Mouse (Mus musculus) embryonic facial prominence, embryonic 13.5 days (tissue): ENCODE data around the gene Nbeal1. TPM values are rescaled to one million over a fixed set of nuclear protein-coding genes. Genes with fewer than 3 reads are reported as not detected.
"Not testable (repeated sequence)": the region's sequence is repeated elsewhere in the genome, so short reads cannot be mapped to it uniquely, and the experiment has no call there.

Experiments
- ATAC-seq: fragments of 200-750 bp; cut with Nextera tagmentation; 2 replicates; pipeline ENCODE4 v1.8.0; 2017; ENCODE audit warnings: low read depth; ENCODE audit not compliant: insufficient number of reproducible peaks, insufficient read depth, low FRiP score, low TSS enrichment
- H3K27ac ChIP-seq: fragments of 300-500 bp; sonication (generic); 2 replicates; pipeline ENCODE4 v1.5.1; 2015; ENCODE audit warnings: moderate library complexity, mild to moderate bottlenecking, inconsistent platforms
- H3K27me3 ChIP-seq: fragments of 300-500 bp; sonication (generic); 2 replicates; pipeline ENCODE4 v1.6.1; 2015; ENCODE audit warnings: mild to moderate bottlenecking, inconsistent platforms
- H3K36me3 ChIP-seq: fragments of 300-500 bp; sonication (generic); 2 replicates; pipeline ENCODE4 v1.6.1; 2015; ENCODE audit warnings: mild to moderate bottlenecking, inconsistent platforms
- H3K4me1 ChIP-seq: fragments of 300-500 bp; sonication (generic); 2 replicates; pipeline ENCODE4 v1.6.1; 2015; ENCODE audit warnings: inconsistent platforms
- H3K4me2 ChIP-seq: fragments of 300-500 bp; sonication (generic); 2 replicates; pipeline ENCODE4 v1.6.1; 2015; ENCODE audit warnings: moderate library complexity, mild to moderate bottlenecking, inconsistent platforms
- H3K4me3 ChIP-seq: fragments of 300-500 bp; sonication (generic); 2 replicates; pipeline ENCODE4 v1.5.1; 2015; ENCODE audit warnings: mild to moderate bottlenecking, inconsistent platforms
- H3K9ac ChIP-seq: fragments of 300-500 bp; sonication (generic); 2 replicates; pipeline ENCODE4 v1.6.1; 2015; ENCODE audit warnings: mild to moderate bottlenecking, inconsistent platforms
- H3K9me3 ChIP-seq: fragments of 300-500 bp; sonication (generic); 2 replicates; pipeline ENCODE4 v1.6.1; 2016; ENCODE audit warnings: inconsistent platforms
- WGBS: fragments of 180-500 bp; shearing (Covaris S2); methylation state at CpG from one replicate; pipeline ENCODE4 v1.1.7; 2015; ENCODE audit warnings: mixed read lengths; 5-methylcytosine and 5-hydroxymethylcytosine counted together
- polyA plus RNA-seq: library from polyadenylated mRNA; unstranded; fragments of >200 nt; fragmentation: Nextera tagmentation; extraction: Ambion mirVana; gene quantifications from 2 replicates; pipeline ENCODE4 v1.2.1, GENCODE M21; 2015

Gene Nbeal1
- 7.6 and 8.7 TPM in 2 replicates for polyA plus RNA-seq

GRCm38 (mm10) chr1:60179932-60180783 is at the start of gene Nbeal1:
Gene Nbeal1 (plus strand): TSS chr1:60180599.
- ATAC-seq: peak; percentile 97
- under 1% methylated on average over 73 of the region's 74 CpGs for WGBS
- no peaks in the 10 kb centered on the region for H3K27me3 ChIP-seq
- peak within 1 kb of the TSS; percentile 93 for H3K9ac ChIP-seq
- H3K27ac ChIP-seq: peak within 1 kb of the TSS; percentile 96
- peaks cover 6% of the 10 kb centered on the region; the same call in 1 of the 2 replicates for H3K4me1 ChIP-seq
- peak within 1 kb of the TSS; percentile 60 for H3K4me2 ChIP-seq
- H3K9me3 ChIP-seq: no peaks in the 10 kb centered on the region
- no peaks in the 10 kb centered on the region for H3K36me3 ChIP-seq
- peak within 1 kb of the TSS; percentile 85 for H3K4me3 ChIP-seq

GRCm38 (mm10) chr1:60137346-60137745 is 43.1 kb upstream of the Nbeal1 start:
- WGBS: 58% methylated on average over 9 of the region's 9 CpGs
- H3K4me3 ChIP-seq: no peak overlapping the region
- peaks cover 19% of the 10 kb centered on the region for H3K36me3 ChIP-seq
- no peaks in the 10 kb centered on the region for H3K9me3 ChIP-seq
- H3K4me2 ChIP-seq: no peak overlapping the region
- no peaks in the 10 kb centered on the region for H3K27me3 ChIP-seq
- H3K27ac ChIP-seq: no peak overlapping the region
- no peaks in the 10 kb centered on the region for H3K4me1 ChIP-seq
- H3K9ac ChIP-seq: no peak overlapping the region
- ATAC-seq: no peak

DNA sequence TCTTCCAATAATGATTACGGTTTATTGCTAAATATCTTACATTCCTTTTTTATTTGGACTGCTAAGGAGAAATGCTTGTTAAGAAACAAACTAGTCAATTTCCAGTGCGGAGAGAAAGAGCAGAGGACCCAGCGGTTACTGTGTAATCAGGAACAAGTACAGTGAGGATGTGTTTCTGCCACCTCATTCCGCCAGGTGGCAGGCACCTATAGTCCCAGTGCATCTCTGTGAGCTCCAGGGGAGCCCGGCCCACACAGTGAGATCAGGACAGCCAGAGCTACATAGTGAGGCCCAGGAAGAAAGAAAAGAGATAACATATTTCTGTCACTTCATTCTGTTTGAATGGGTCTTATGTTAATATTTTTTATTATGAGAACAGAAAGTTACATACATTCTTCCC is 27.7 kb upstream of the Nbeal1 start:
- Histone ChIP-seq H3K27me3 (no peaks in the 10 kb centered on the region), H3K27ac (no peak overlapping the region), H3K4me2 (no peak overlapping the region), H3K9me3 (no peaks in the 10 kb centered on the region), H3K4me3 (no peak overlapping the region), H3K9ac (no peak overlapping the region), H3K4me1 (no peaks in the 10 kb centered on the region), H3K36me3 (peaks cover 11% of the 10 kb centered on the region; the same call in 1 of the 2 replicates)
- WGBS: 67% methylated on average over 5 of the region's 5 CpGs
- ATAC-seq: no peak

DNA sequence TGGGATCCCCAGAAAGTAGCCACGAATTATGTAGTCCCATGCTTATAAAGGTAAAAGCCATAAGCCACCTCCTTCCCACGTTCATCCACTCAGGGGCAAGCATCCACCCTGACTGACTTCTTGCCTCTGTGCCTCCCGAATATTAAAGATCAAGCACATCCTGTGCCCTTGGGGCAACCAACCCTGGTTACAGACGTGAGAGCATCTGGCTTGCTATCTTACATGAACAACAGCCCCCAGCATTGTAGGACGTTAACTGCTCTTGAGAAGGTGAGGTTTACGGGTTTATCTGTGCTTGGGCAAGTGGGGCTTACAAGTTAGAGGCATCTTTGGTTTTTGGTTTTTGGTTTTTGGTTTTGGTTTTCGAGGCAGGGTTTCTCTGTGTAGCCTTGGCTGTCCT is 23.7 kb upstream of the Nbeal1 start:
- Histone ChIP-seq H3K27me3 (no peaks in the 10 kb centered on the region), H3K9me3 (no peaks in the 10 kb centered on the region), H3K9ac (no peak overlapping the region), H3K4me3 (no peak overlapping the region), H3K4me2 (no peak overlapping the region), H3K36me3 (no peaks in the 10 kb centered on the region), H3K27ac (no peak overlapping the region), H3K4me1 (peaks cover 10% of the 10 kb centered on the region; the same call in 1 of the 2 replicates)
- ATAC-seq: no peak
- WGBS: 71% methylated on average over 7 of the region's 7 CpGs

DNA sequence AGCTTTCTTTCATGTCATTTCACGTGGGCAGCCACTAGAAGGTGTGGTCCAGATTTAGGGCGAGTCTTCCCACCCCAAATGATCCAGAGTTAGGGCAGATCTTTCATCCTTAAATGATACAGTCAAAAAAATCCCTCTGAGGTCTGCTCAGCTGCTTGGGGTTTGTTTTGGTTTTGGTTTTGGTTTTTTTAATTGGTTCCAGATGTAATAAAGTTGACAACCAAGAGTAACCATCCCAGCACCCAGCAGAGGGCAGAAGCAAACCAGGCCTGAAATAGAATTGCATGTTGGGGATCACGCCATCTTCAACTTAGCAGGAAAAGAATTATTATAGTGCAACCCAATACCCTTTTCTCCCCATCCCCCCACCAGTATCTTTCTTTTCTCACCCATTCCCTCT is 22.0 kb upstream of the Nbeal1 start:
- no peak overlapping the region for H3K4me3 ChIP-seq
- peaks cover 10% of the 10 kb centered on the region; the same call in 1 of the 2 replicates for H3K4me1 ChIP-seq
- no peak overlapping the region for H3K9ac ChIP-seq
- peak overlapping the region; percentile 45; the same call in 1 of the 2 replicates for H3K27ac ChIP-seq
- H3K4me2 ChIP-seq: peak overlapping the region; percentile 14; the same call in 1 of the 2 replicates
- H3K27me3 ChIP-seq: no peaks in the 10 kb centered on the region
- WGBS: 20% methylated on average over 3 of the region's 3 CpGs
- ATAC-seq: no peak
- no peaks in the 10 kb centered on the region for H3K36me3 ChIP-seq
- H3K9me3 ChIP-seq: no peaks in the 10 kb centered on the region

DNA sequence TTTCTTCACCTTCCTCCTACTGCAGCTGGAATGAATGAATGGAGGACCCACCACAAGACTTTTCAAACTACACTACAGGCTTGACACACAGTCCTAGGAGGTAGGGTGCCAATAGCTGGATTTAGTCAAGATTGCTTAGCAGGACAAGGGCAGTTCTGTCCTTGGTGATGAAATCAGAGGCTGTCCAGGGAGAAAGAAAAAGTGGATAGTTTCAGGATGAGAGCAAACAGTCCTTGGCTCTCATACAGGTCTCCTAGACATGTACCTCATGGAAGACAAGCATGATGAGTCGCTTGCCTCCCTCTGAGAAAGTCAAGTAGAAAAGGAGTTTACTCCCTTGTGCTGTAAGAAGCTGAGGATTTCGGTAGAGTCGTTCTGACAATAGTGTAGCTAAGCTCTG is 16.7 kb upstream of the Nbeal1 start:
- Histone ChIP-seq H3K27me3 (no peaks in the 10 kb centered on the region), H3K9ac (no peak overlapping the region), H3K27ac (no peak overlapping the region), H3K4me3 (no peak overlapping the region), H3K36me3 (no peaks in the 10 kb centered on the region), H3K4me1 (peaks cover 4% of the 10 kb centered on the region; the same call in 1 of the 2 replicates), H3K4me2 (no peak overlapping the region), H3K9me3 (no peaks in the 10 kb centered on the region)
- ATAC-seq: no peak
- WGBS: 86% methylated on average over 3 of the region's 3 CpGs

DNA sequence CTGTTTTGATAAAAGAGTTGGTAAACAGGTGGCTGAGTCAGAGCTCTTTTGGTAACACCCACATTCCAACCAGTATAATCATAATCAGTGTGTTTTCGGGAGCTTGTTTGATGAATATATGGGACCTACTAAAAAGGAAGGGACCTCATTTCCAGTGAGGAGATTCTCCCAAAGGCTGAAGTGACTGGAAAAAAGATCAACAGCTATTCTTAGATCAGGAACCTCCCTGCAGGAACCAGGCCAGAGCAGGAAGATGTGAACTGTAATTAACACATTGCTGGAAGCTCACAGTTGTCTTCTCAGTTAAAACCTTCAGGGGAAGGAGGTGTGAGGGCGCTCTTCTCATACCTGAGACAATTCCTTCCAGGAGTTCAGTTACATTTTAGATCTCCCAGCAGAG is 10.8 kb upstream of the Nbeal1 start:
- Histone ChIP-seq H3K9me3 (no peaks in the 10 kb centered on the region), H3K4me3 (no peak overlapping the region), H3K4me2 (no peak overlapping the region), H3K36me3 (no peaks in the 10 kb centered on the region), H3K9ac (no peak overlapping the region), H3K27ac (no peak overlapping the region), H3K4me1 (no peaks in the 10 kb centered on the region), H3K27me3 (no peaks in the 10 kb centered on the region)
- 71% methylated on average over 2 of the region's 2 CpGs for WGBS
- ATAC-seq: no peak

DNA sequence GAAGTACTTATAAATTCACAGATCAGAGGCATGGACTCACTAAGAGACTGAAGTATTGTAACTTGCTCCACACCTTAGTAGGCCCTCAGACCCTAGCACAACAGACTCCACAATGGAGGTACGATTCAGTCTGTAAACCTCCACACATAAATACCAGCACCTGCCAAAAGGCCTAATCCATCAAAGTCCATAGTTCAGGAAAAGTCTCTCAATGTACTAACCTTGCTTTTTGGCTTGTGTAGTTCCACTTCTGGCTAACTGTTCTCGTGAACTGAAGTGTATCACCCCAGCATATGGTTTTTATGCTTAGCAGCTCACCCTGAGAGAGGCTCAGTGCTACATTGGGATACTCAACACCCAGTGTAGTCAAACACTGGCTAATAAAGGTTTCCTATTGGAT is 10.1 kb upstream of the Nbeal1 start:
- ATAC-seq: no peak
- WGBS: 78% methylated on average over 2 of the region's 2 CpGs

DNA sequence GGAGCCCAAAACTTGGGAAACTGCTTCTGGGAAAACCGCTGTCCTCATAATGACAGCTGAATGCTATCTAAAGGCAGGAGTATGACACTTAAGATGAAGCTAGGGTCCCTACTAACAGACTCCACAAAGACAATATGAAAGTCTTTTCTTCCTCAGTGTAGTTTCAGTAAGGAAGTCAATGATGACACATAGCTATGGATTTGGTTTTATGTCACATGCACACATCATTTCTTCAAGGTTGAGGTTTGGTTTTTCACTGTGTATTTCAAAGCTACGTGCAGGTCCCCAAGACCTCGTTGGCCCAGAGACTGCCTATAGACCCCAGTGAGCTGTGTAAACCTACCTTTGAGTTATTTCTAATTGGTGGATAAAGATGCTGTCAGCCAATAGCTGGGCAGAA is 7.3 kb upstream of the Nbeal1 start:
- Histone ChIP-seq H3K4me3 (no peak overlapping the region), H3K27me3 (no peaks in the 10 kb centered on the region), H3K4me2 (no peak overlapping the region), H3K36me3 (no peaks in the 10 kb centered on the region), H3K4me1 (no peaks in the 10 kb centered on the region), H3K9ac (no peak overlapping the region), H3K27ac (no peak overlapping the region), H3K9me3 (no peaks in the 10 kb centered on the region)
- WGBS: 85% methylated on average over 3 of the region's 3 CpGs
- ATAC-seq: no peak

More for the DNA sequence above, 10.1 kb upstream of the Nbeal1 start:
- Histone ChIP-seq H3K4me1 (no peaks in the 10 kb centered on the region), H3K4me3 (no peak overlapping the region), H3K9ac (no peak overlapping the region), H3K27ac (no peak overlapping the region), H3K9me3 (no peaks in the 10 kb centered on the region), H3K36me3 (no peaks in the 10 kb centered on the region), H3K27me3 (no peaks in the 10 kb centered on the region), H3K4me2 (no peak overlapping the region)

- not testable (repeated sequence) for H3K9me3 ChIP-seq, ATAC-seq, H3K27ac ChIP-seq, H3K9ac ChIP-seq, H3K4me2 ChIP-seq, H3K27me3 ChIP-seq, H3K4me3 ChIP-seq, H3K4me1 ChIP-seq, H3K36me3 ChIP-seq
- 86% methylated on average over 1 of the region's 1 CpGs for WGBS
These were observed 2.6 kb upstream of the Nbeal1 start for GRCm38 (mm10) chr1:60177814-60178213.

DNA sequence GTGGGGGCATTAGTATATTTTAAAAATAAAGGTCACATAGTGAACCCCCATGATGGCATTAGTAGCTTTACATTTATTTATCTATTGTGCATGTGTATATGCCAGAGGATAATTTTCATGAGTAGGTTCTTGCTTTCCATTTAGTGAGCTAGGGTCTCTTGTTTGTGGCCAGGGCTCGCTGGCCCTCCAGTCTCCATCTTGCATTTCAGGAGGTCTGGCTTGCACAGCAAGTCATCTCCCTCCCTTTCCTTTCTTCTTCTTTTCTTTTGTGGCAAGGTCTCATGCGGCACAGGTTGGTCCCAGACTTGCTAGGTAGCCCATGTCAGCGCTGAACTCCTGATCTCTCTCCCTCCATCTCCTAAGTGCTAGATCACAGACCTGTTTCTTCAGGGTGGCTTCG is 1.0 kb upstream of the Nbeal1 start:
- WGBS: 24% methylated on average over 4 of the region's 4 CpGs
- H3K9me3 ChIP-seq: no peaks in the 10 kb centered on the region
- H3K9ac ChIP-seq: peak overlapping the region; percentile 93
- peak overlapping the region; percentile 96 for H3K27ac ChIP-seq
- H3K27me3 ChIP-seq: no peaks in the 10 kb centered on the region
- ATAC-seq: no peak
- no peaks in the 10 kb centered on the region for H3K36me3 ChIP-seq
- H3K4me1 ChIP-seq: peaks cover 6% of the 10 kb centered on the region; the same call in 1 of the 2 replicates
- peak overlapping the region; percentile 85 for H3K4me3 ChIP-seq
- H3K4me2 ChIP-seq: peak overlapping the region; percentile 60

DNA sequence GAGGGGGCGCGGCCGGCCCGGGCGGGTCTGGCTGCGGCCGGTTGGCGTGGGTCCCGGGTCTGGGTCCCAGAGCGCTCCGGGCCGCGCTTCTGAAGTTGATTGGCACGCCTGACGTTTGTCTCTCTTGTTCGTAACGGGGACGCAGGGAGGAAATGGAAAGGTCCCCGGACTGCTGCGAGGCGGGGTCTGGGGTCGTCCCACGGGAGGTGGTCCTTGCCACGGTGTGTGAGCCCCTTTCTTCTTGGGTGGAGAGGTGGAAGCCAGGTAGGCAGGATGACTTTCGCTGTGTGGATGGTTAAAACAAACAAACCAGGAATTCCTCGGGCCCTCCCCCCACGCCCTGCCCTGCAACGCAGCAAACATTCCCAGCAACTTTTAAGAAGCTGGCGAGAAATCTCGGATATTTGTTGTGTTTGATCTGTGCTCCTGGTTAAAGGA is 404 bp downstream of the Nbeal1 start:
- no peaks in the 10 kb centered on the region for H3K36me3 ChIP-seq
- H3K27ac ChIP-seq: peak overlapping the region; percentile 96
- no peaks in the 10 kb centered on the region for H3K27me3 ChIP-seq
- peak overlapping the region; percentile 85 for H3K4me3 ChIP-seq
- ATAC-seq: no peak; the same call in 1 of the 2 replicates
- peaks cover 6% of the 10 kb centered on the region; the same call in 1 of the 2 replicates for H3K4me1 ChIP-seq
- WGBS: under 1% methylated on average over 29 of the region's 30 CpGs
- H3K9me3 ChIP-seq: no peaks in the 10 kb centered on the region
- peak overlapping the region; percentile 60 for H3K4me2 ChIP-seq
- H3K9ac ChIP-seq: peak overlapping the region; percentile 93
